31 mouse cellular contexts compared by ENCODE assay signal in the genomic region with DNA sequence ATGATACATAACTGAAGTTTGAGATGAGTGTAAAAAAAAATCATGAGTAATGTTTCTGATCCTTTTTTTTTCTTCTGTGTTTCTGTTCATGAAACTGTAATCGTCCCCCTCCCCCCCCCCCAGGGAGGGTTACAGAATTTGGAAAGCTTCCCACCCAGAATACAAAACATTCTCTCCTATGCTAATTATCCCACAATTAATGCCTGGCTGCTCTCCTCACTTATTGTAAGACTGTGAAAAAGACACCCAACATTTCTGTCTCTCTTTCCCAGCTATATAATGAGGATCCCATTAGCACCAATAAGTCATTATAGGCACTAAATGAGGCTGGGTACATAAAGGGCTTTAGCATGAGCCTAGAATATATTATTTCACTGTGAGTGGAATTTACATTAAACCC. TPM values are rescaled to one million over a fixed set of nuclear protein-coding genes. Genes with fewer than 3 reads are reported as not detected.
DNase-seq lines count a peak whose midpoint lies in the region; ATAC-seq and TF ChIP-seq lines count a peak whose summit lies in the region.
"Had no signal": no experiment of that assay in that cellular context is flagged by ENCODE, and none has a peak within 500 bp of the region (broad histone marks: within the 10 kb centered on the region; RNA-seq: fewer than 3 reads in every experiment).

No protein-coding gene starts in this region.

- H3K27ac ChIP-seq in forebrain, embryonic 11.5 days (ENCODE audit: low read depth, low read length), result no peak overlapping the region
- H3K27ac ChIP-seq in forebrain, embryonic 10.5 days, result no peak overlapping the region
- H3K27ac ChIP-seq in midbrain, embryonic 14.5 days (replicated peaks; ENCODE audit: low read depth, low read length), result no peak overlapping the region
- H3K27ac ChIP-seq in midbrain, postnatal 0 days (ENCODE audit: low read depth, low read length), result no peak overlapping the region
- no peak overlapping the region for H3K27ac ChIP-seq in forebrain, embryonic 15.5 days (replicated peaks)
- H3K27ac ChIP-seq: embryonic facial prominence, embryonic 13.5 days; hindbrain, embryonic 12.5 days; left cerebral cortex, adult 2 months; liver, embryonic 14.5 days; neural tube, embryonic 13.5 days; stomach, postnatal 0 days had no signal

- no peak overlapping the region for H3K4me3 ChIP-seq in forebrain, embryonic 11.5 days (ENCODE audit: low read depth, low read length)
- H3K4me3 ChIP-seq in forebrain, embryonic 10.5 days, result no peak overlapping the region
- no peak overlapping the region for H3K4me3 ChIP-seq in midbrain, embryonic 14.5 days (replicated peaks; ENCODE audit: low read depth, low read length)
- H3K4me3 ChIP-seq in midbrain, postnatal 0 days (ENCODE audit: low read depth, low read length), result no peak overlapping the region
- H3K4me3 ChIP-seq in forebrain, embryonic 15.5 days, result no peak overlapping the region
- H3K4me3 ChIP-seq: embryonic facial prominence, embryonic 13.5 days; heart, embryonic 12.5 days; hindbrain, embryonic 12.5 days; left cerebral cortex, adult 2 months; neural tube, embryonic 13.5 days had no signal

- no peaks in the 10 kb centered on the region for H3K27me3 ChIP-seq in forebrain, embryonic 11.5 days (ENCODE audit: control insufficient read depth, insufficient read depth, low read length)
- no peaks in the 10 kb centered on the region for H3K27me3 ChIP-seq in forebrain, embryonic 10.5 days (ENCODE audit: poor library complexity, severe bottlenecking)
- H3K27me3 ChIP-seq in midbrain, embryonic 14.5 days (ENCODE audit: control insufficient read depth, insufficient read depth, low read length), result no peaks in the 10 kb centered on the region
- no peaks in the 10 kb centered on the region for H3K27me3 ChIP-seq in midbrain, postnatal 0 days (ENCODE audit: insufficient read depth, low read length)
- no peaks in the 10 kb centered on the region for H3K27me3 ChIP-seq in forebrain, embryonic 15.5 days
- H3K27me3 ChIP-seq: embryonic facial prominence, embryonic 13.5 days; heart, embryonic 12.5 days; hindbrain, embryonic 12.5 days; neural tube, embryonic 13.5 days had no signal

- WGBS in forebrain, embryonic 11.5 days, result 33% methylated on average over 1 of the region's 1 CpGs
- WGBS in forebrain, embryonic 10.5 days, result 80% methylated on average over 1 of the region's 1 CpGs
- 56% methylated on average over 1 of the region's 1 CpGs for WGBS in midbrain, embryonic 14.5 days
- 56% methylated on average over 1 of the region's 1 CpGs for WGBS in midbrain, postnatal 0 days
- WGBS in forebrain, embryonic 15.5 days, result 14% methylated on average over 1 of the region's 1 CpGs

- DNase-seq in forebrain, embryonic 11.5 days (ENCODE audit: low spot score), result no peak
- DNase-seq in forebrain, embryonic 10.5 days (ENCODE audit: extremely low spot score, low spot score), result no peak
- peak; percentile 10 for DNase-seq in midbrain, embryonic 14.5 days
- no peak for DNase-seq in midbrain, postnatal 0 days (ENCODE audit: low spot score)
- no peak for DNase-seq in gastrocnemius, postnatal 10 days
- DNase-seq in right cerebral cortex, postnatal 4 days, result no peak
- no peak for DNase-seq in liver
- DNase-seq: adrenal gland, postnatal 25 days; cerebellum, adult 11-12 months; cerebellum, postnatal 10 days; embryo, embryonic 11 days; gastrocnemius, postnatal 25 days; heart, adult 18-20 months; heart, postnatal 10 days; kidney, adult 18-20 months; kidney, postnatal 4 days; layer of hippocampus, adult 9-11 months; lung, embryonic 14.5 days; lung, postnatal 4 days; thymus, adult 2 months; thymus, postnatal 4 days had no signal

- no peak overlapping the region for H3K9ac ChIP-seq in forebrain, embryonic 11.5 days (ENCODE audit: low read length)
- H3K9ac ChIP-seq in midbrain, embryonic 14.5 days (replicated peaks; ENCODE audit: low read length), result no peak overlapping the region
- no peak overlapping the region for H3K9ac ChIP-seq in midbrain, postnatal 0 days (replicated peaks; ENCODE audit: low read length, poor library complexity, severe bottlenecking)
- H3K9ac ChIP-seq in forebrain, embryonic 15.5 days (replicated peaks), result no peak overlapping the region
- H3K9ac ChIP-seq: embryonic facial prominence, embryonic 13.5 days; heart, embryonic 12.5 days; hindbrain, embryonic 12.5 days; liver, embryonic 14.5 days; lung, embryonic 14.5 days; neural tube, embryonic 13.5 days had no signal

- H3K9me3 ChIP-seq in forebrain, embryonic 11.5 days (ENCODE audit: control insufficient read depth, low read length), result no peaks in the 10 kb centered on the region
- no peaks in the 10 kb centered on the region for H3K9me3 ChIP-seq in forebrain, embryonic 10.5 days
- no peaks in the 10 kb centered on the region for H3K9me3 ChIP-seq in midbrain, embryonic 14.5 days (ENCODE audit: control insufficient read depth, low read length)
- H3K9me3 ChIP-seq in midbrain, postnatal 0 days (ENCODE audit: low read length), result no peaks in the 10 kb centered on the region
- no peaks in the 10 kb centered on the region for H3K9me3 ChIP-seq in forebrain, embryonic 15.5 days
- H3K9me3 ChIP-seq: embryonic facial prominence, embryonic 13.5 days; heart, embryonic 12.5 days; hindbrain, embryonic 12.5 days; neural tube, embryonic 13.5 days had no signal

- no peaks in the 10 kb centered on the region for H3K36me3 ChIP-seq in forebrain, embryonic 11.5 days (ENCODE audit: control insufficient read depth, insufficient read depth, low read length)
- H3K36me3 ChIP-seq in forebrain, embryonic 10.5 days (replicated peaks), result no peaks in the 10 kb centered on the region
- no peaks in the 10 kb centered on the region for H3K36me3 ChIP-seq in midbrain, embryonic 14.5 days (ENCODE audit: control insufficient read depth, insufficient read depth, low read length)
- H3K36me3 ChIP-seq in midbrain, postnatal 0 days (ENCODE audit: insufficient read depth, low read length), result no peaks in the 10 kb centered on the region
- H3K36me3 ChIP-seq in forebrain, embryonic 15.5 days, result no peaks in the 10 kb centered on the region
- H3K36me3 ChIP-seq: embryonic facial prominence, embryonic 13.5 days; heart, embryonic 12.5 days; hindbrain, embryonic 12.5 days; neural tube, embryonic 13.5 days had no signal

- no peaks in the 10 kb centered on the region for H3K4me1 ChIP-seq in forebrain, embryonic 11.5 days (replicated peaks; ENCODE audit: control insufficient read depth, insufficient read depth, low read length)
- peaks cover 3% of the 10 kb centered on the region; the same call in 1 of the 2 replicates for H3K4me1 ChIP-seq in forebrain, embryonic 10.5 days
- no peaks in the 10 kb centered on the region for H3K4me1 ChIP-seq in midbrain, embryonic 14.5 days (ENCODE audit: control insufficient read depth, insufficient read depth, low read length)
- H3K4me1 ChIP-seq in midbrain, postnatal 0 days (ENCODE audit: insufficient read depth, low read length), result no peaks in the 10 kb centered on the region
- peaks cover 13% of the 10 kb centered on the region for H3K4me1 ChIP-seq in forebrain, embryonic 15.5 days
- H3K4me1 ChIP-seq: embryonic facial prominence, embryonic 13.5 days; heart, embryonic 12.5 days; hindbrain, embryonic 12.5 days had no signal

- no peak overlapping the region for H3K4me2 ChIP-seq in forebrain, embryonic 11.5 days (ENCODE audit: low read depth, low read length, severe bottlenecking)
- no peak overlapping the region for H3K4me2 ChIP-seq in midbrain, embryonic 14.5 days (ENCODE audit: low read length)
- no peak overlapping the region for H3K4me2 ChIP-seq in midbrain, postnatal 0 days (ENCODE audit: low read depth, low read length, poor library complexity, severe bottlenecking)
- H3K4me2 ChIP-seq in forebrain, embryonic 15.5 days (replicated peaks), result no peak overlapping the region
- H3K4me2 ChIP-seq: embryonic facial prominence, embryonic 13.5 days; heart, embryonic 12.5 days; hindbrain, embryonic 12.5 days; lung, embryonic 14.5 days; neural tube, embryonic 13.5 days had no signal

- peak; percentile 82 for ATAC-seq in forebrain, embryonic 11.5 days (replicated peaks; ENCODE audit: low FRiP score)
- ATAC-seq in midbrain, embryonic 14.5 days (ENCODE audit: low FRiP score, low TSS enrichment), result no peak
- no peak for ATAC-seq in midbrain, postnatal 0 days (ENCODE audit: low FRiP score)
- ATAC-seq in forebrain, embryonic 15.5 days (replicated peaks), result peak; percentile 91
- ATAC-seq: inflammation-experienced regulatory T-cells, adult 6 months had no signal

- TF ChIP-seq CTCF in midbrain, postnatal 0 days (IDR thresholded peaks at IDR 0.05), result no peak

RNA-seq across cellular contexts. Expression of a gene that starts 32.7 kb away (rescaled TPM):
- 5.4 and 7.3 TPM in 2 replicates for polyA plus RNA-seq in forebrain, embryonic 11.5 days (2014; fragmentation: Nextera tagmentation; extraction: Ambion mirVana)
- 4.4 and 4.8 TPM in 2 replicates for polyA plus RNA-seq in forebrain, embryonic 10.5 days (2016; fragmentation: Nextera tagmentation; extraction: Ambion mirVana)
- polyA plus RNA-seq in midbrain, embryonic 14.5 days (2014; fragmentation: Nextera tagmentation; extraction: Ambion mirVana), result 7.6 and 10.2 TPM in 2 replicates
- 16.3 and 18.6 TPM in 2 replicates for total RNA-seq in midbrain, postnatal 0 days (2014; rRNA removed)
- polyA plus RNA-seq in midbrain, postnatal 0 days (2015; fragmentation: Nextera tagmentation; extraction: Ambion mirVana), result 17.0 and 19.2 TPM in 2 replicates
- polyA plus RNA-seq in forebrain, embryonic 15.5 days (2015; fragmentation: Nextera tagmentation; extraction: Ambion mirVana), result 10.9 and 12.0 TPM in 2 replicates
- 10 to 100 TPM; 30.6 to 33.4 TPM for total RNA-seq in gastrocnemius, postnatal 10 days (2021)
- total RNA-seq: megakaryocyte-erythroid progenitor cell, adult 5-6 weeks had no signal

RNA-seq across cellular contexts. Expression of a gene that starts 57.9 kb away (rescaled TPM):
- 6.7 and 8.2 TPM in 2 replicates for polyA plus RNA-seq in forebrain, embryonic 11.5 days (2014; fragmentation: Nextera tagmentation; extraction: Ambion mirVana)
- 4.7 and 5.6 TPM in 2 replicates for polyA plus RNA-seq in forebrain, embryonic 10.5 days (2016; fragmentation: Nextera tagmentation; extraction: Ambion mirVana)
- polyA plus RNA-seq in midbrain, embryonic 14.5 days (2014; fragmentation: Nextera tagmentation; extraction: Ambion mirVana), result 6.5 and 15.2 TPM in 2 replicates
- total RNA-seq in midbrain, postnatal 0 days (2014; rRNA removed), result 34.9 and 37.4 TPM in 2 replicates
- 19.4 and 19.5 TPM in 2 replicates for polyA plus RNA-seq in midbrain, postnatal 0 days (2015; fragmentation: Nextera tagmentation; extraction: Ambion mirVana)
- polyA plus RNA-seq in forebrain, embryonic 15.5 days (2015; fragmentation: Nextera tagmentation; extraction: Ambion mirVana), result 30.1 and 32.3 TPM in 2 replicates
- 100 to 1,000 TPM; 308 to 358 TPM for total RNA-seq in gastrocnemius, postnatal 10 days (2021)
- total RNA-seq: megakaryocyte-erythroid progenitor cell, adult 5-6 weeks had no signal
- polyA plus RNA-seq: inflammation-experienced regulatory T-cells, adult 6 months had no signal

Comparison
In these comparisons a context has a peak if more than half of its experiments do, and no peak if none do; other contexts are left out.
1. ATAC-seq: peak in forebrain, embryonic 11.5 days (single experiment) and forebrain, embryonic 15.5 days (single experiment); none in midbrain, embryonic 14.5 days (single experiment) and midbrain, postnatal 0 days (single experiment).